Mouse (Mus musculus) natural killer cell, adult 2 months (primary cell): ENCODE measurements around the gene Pkp1.

ENCODE experiments used
- DNase-seq, 2 experiments: peaks; one replicate each; pipeline ENCODE4 v3.0.0; 2022; ENCODE audit warnings: low spot score in 2 of 2

Gene Pkp1

GRCm38 (mm10) chr1:135918644-135919407, at the start of gene Pkp1:
Gene Pkp1, minus strand, starts transcription at chr1:135919207.
- DNase-seq: no peak

GRCm38 (mm10) chr1:135967739-135968138, 48.7 kb upstream of the Pkp1 start:
- DNase-seq: no peak

- DNase-seq: no peak
Measured at GRCm38 (mm10) chr1:135964561-135964960, 45.6 kb upstream of the Pkp1 start.

- DNase-seq: no peak
Measured at GRCm38 (mm10) chr1:135963177-135963576, 44.2 kb upstream of the Pkp1 start.

GRCm38 (mm10) chr1:135958483-135958882, 39.5 kb upstream of the Pkp1 start:
- no peak for DNase-seq

- no peak for DNase-seq
Measured at GRCm38 (mm10) chr1:135948871-135949270, 29.9 kb upstream of the Pkp1 start.

- no peak for DNase-seq
Measured at GRCm38 (mm10) chr1:135946247-135946646, 27.2 kb upstream of the Pkp1 start.

GRCm38 (mm10) chr1:135945711-135946110, 26.7 kb upstream of the Pkp1 start:
- DNase-seq: peak; percentile 25 to 37

GRCm38 (mm10) chr1:135944526-135945259, 25.7 kb upstream of the Pkp1 start:
- peak; percentile 33 to 54 for DNase-seq

- no peak for DNase-seq
Measured at GRCm38 (mm10) chr1:135943713-135944112, 24.7 kb upstream of the Pkp1 start.

- no peak for DNase-seq
Measured at GRCm38 (mm10) chr1:135942116-135942515, 23.1 kb upstream of the Pkp1 start.

GRCm38 (mm10) chr1:135941259-135942006, 22.4 kb upstream of the Pkp1 start:
- DNase-seq: no peak

- no peak for DNase-seq
Measured at GRCm38 (mm10) chr1:135936091-135936490, 17.1 kb upstream of the Pkp1 start.

GRCm38 (mm10) chr1:135933704-135934293, 14.8 kb upstream of the Pkp1 start:
- DNase-seq: no peak

GRCm38 (mm10) chr1:135929876-135930275, 10.9 kb upstream of the Pkp1 start:
- no peak for DNase-seq

- no peak for DNase-seq
Measured at GRCm38 (mm10) chr1:135925848-135926247, 6.8 kb upstream of the Pkp1 start.

GRCm38 (mm10) chr1:135924377-135924994, 5.5 kb upstream of the Pkp1 start:
- DNase-seq: no peak

- DNase-seq: no peak
Measured at GRCm38 (mm10) chr1:135923229-135923628, 4.2 kb upstream of the Pkp1 start.

GRCm38 (mm10) chr1:135917206-135917605, 1.8 kb downstream of the Pkp1 start:
- no peak for DNase-seq

- DNase-seq: no peak
Measured at GRCm38 (mm10) chr1:135916486-135917058, 2.4 kb downstream of the Pkp1 start.

- DNase-seq: no peak
Measured at GRCm38 (mm10) chr1:135913657-135914056, 5.3 kb downstream of the Pkp1 start.
